Mouse (Mus musculus): Measurements from ENCODE around the gene Nob1. TPM values are rescaled to one million over a fixed set of nuclear protein-coding genes. Genes with fewer than 3 reads are reported as not detected.

Gene Nob1
- total RNA-seq (2021) = 10 to 100 TPM; 22.6 to 23.1 TPM
- long read RNA-seq, experiment 1, transcript Nob1-201 (9 exons, 1,658 nt) = major isoform, 5 of 18 reads
- long read RNA-seq, experiment 1, partial matches to known transcripts = 12 of 18 reads
- long read RNA-seq, experiment 1, other reads (novel, unspliced or antisense) = 1 of 18 reads
- long read RNA-seq, experiment 2, transcript Nob1-201 (9 exons, 1,658 nt) = major isoform, 7 of 12 reads
- long read RNA-seq, experiment 2, partial matches to known transcripts = 5 of 12 reads
- long read RNA-seq, experiment 2, other reads (novel, unspliced or antisense) = 0 of 12 reads

GRCm38 (mm10) chr8:107424597-107425229, at the start of gene Nob1:
TSS of gene Nob1 (minus strand) at chr8:107425051.
- peak; percentile 96 to 97 for DNase-seq

GRCm38 (mm10) chr8:107473369-107473768, 48.5 kb upstream of the Nob1 start:
- DNase-seq = no peak

GRCm38 (mm10) chr8:107472403-107473100, 47.7 kb upstream of the Nob1 start:
- DNase-seq = peak in 1 of 2 experiments; percentile 10

- DNase-seq = no peak
Observed at GRCm38 (mm10) chr8:107470302-107470701, 45.5 kb upstream of the Nob1 start.

- DNase-seq = no peak
Observed at GRCm38 (mm10) chr8:107468811-107469302, 44.0 kb upstream of the Nob1 start.

GRCm38 (mm10) chr8:107466642-107467041, 41.8 kb upstream of the Nob1 start:
- no peak for DNase-seq

- no peak for DNase-seq
Observed at GRCm38 (mm10) chr8:107465332-107465990, 40.6 kb upstream of the Nob1 start.

- no peak for DNase-seq
Observed at GRCm38 (mm10) chr8:107462423-107462822, 37.6 kb upstream of the Nob1 start.

- no peak for DNase-seq
Observed at GRCm38 (mm10) chr8:107458281-107458680, 33.4 kb upstream of the Nob1 start.

GRCm38 (mm10) chr8:107457725-107458124, 32.9 kb upstream of the Nob1 start:
- DNase-seq = no peak

GRCm38 (mm10) chr8:107455268-107455667, 30.4 kb upstream of the Nob1 start:
- DNase-seq = peak; percentile 40 to 66

- DNase-seq = no peak
Observed at GRCm38 (mm10) chr8:107453386-107453785, 28.5 kb upstream of the Nob1 start.

- no peak for DNase-seq
Observed at GRCm38 (mm10) chr8:107451414-107452066, 26.7 kb upstream of the Nob1 start.

GRCm38 (mm10) chr8:107449655-107450054, 24.8 kb upstream of the Nob1 start:
- no peak for DNase-seq

GRCm38 (mm10) chr8:107449130-107449529, 24.3 kb upstream of the Nob1 start:
- DNase-seq = peak in 1 of 2 experiments; percentile 28

- no peak for DNase-seq
Observed at GRCm38 (mm10) chr8:107448382-107448889, 23.6 kb upstream of the Nob1 start.

GRCm38 (mm10) chr8:107447713-107448112, 22.9 kb upstream of the Nob1 start:
- DNase-seq = no peak

- DNase-seq = peak; percentile 47 to 53
Observed at GRCm38 (mm10) chr8:107444626-107445025, 19.8 kb upstream of the Nob1 start.

GRCm38 (mm10) chr8:107439880-107440625, 15.2 kb upstream of the Nob1 start:
- no peak for DNase-seq

- no peak for DNase-seq
Observed at GRCm38 (mm10) chr8:107437711-107438110, 12.9 kb upstream of the Nob1 start.

Data from heart, adult 18-20 months (tissue).